Mouse (Mus musculus): ENCODE data around the gene Prkar1b.

The Prkar1b gene

DNA sequence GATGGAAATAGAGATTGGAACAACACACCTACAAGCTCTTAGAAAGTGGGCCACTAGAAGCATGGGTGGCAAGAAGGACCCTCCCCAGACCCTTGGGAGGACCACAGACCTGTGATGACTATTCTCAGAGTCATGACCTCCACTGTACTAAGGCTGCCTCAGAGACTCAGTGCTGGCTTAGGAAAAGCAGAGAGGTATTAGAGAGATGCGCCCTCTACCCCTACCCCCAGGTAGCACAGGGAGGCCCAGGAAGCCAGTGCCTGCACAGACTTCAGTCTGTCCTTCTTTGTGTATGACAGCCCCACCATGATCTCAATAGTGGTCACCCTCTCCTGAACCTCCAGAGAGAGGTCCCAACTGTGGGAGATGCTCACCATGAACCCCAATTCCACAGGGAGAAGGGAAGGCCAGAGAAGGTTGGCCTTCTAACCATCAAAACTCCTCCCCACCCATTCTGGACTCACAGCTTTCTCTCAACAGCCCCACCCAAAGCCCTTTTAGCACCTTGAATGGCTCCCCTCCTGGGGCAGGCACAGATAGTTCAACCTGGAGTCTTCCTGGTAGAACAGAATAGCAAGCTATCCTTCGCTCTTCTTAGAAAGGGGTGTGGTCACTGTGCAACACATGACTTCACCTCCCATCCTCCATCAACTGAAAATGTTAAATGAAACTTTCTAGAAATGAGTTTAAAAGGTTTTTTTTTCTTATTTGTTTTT, 39.5 kb downstream of the Prkar1b start:
- DNase-seq (ENCODE audit: low spot score), result no peak

DNA sequence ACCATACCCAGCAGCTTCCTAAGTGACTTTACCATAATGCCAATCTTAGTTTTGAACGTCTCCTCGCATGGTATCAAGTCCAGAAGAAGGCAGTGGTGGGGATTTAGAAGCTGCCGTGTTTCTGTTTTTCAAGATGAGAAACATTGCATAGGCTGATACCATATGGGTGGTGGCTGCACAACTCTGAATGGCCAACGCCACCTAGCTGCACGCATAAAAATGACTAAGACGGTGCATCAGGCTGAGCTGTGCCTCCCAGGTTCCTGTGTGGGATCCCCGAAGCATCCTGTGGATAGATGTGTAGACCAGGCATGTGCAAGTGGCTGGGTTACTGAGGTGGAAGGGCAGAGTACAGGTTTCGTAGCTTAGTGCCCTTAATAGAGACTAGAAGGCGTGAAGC, 42.0 kb downstream of the Prkar1b start:
- DNase-seq (ENCODE audit: low spot score), result no peak

- no peak for DNase-seq (ENCODE audit: low spot score)
These were observed 48.0 kb downstream of the Prkar1b start for GRCm38 (mm10) chr5:139101783-139102182.

GRCm38 (mm10) chr5:139098991-139099972, 50.5 kb downstream of the Prkar1b start:
- no peak for DNase-seq (ENCODE audit: low spot score)

DNA sequence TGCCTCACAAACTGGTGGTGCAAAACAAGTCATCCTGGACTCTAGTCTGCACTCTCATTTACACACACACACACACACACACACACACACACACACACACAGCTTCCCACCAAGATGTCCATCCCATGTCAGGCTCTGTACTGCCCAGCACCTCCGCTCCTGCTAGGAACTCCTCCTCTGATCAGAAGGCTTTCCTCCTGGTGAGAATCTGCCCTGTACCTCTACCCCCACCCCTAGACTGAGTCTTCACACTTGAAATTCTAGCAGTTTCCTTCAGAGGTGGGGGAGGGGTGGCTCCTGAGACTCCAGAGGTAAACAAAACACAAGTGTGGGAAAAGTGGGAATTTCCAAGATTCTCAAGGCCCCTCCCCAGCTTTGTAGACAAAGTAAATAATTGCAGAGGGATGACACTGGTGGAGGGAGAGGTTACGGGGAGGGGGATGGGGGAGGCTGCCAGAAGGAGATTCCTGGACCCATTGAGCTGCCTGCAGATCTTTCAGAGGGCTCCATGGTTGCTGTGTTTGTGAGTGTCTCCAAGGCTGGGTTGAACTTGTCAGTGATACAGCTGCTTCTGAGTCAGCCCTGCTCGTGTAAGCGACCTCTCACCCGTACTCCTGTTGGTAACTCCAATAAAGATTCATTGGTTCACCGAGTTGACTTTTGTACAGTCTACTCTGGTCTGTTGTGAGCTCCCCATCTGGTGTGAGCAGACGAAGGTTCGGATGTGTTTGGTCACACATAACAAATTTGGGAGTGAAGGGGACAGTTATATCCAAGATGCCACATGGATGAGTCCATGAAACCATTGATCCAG, 54.3 kb downstream of the Prkar1b start:
- DNase-seq (ENCODE audit: low spot score), result no peak

DNA sequence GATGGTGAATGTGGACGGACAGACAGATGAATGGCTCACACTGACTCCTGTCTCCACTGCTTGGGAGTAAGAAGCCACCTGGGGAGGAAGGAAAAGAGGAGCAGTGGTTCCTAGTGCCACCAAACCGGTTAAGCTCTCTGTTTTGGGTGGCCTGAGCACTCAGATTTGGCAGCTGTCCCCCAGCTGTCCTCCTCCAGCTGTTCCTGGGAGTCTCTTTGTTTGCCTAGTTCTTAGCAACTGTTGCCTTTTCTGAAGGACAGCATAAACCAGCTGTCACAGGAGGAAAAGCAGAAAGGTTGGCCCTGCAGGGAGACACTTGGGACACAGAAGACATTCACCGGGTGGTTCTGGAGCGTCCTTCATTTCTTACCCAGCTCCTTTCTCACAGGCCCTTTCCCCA, 56.3 kb downstream of the Prkar1b start:
- no peak for DNase-seq (ENCODE audit: low spot score)

DNA sequence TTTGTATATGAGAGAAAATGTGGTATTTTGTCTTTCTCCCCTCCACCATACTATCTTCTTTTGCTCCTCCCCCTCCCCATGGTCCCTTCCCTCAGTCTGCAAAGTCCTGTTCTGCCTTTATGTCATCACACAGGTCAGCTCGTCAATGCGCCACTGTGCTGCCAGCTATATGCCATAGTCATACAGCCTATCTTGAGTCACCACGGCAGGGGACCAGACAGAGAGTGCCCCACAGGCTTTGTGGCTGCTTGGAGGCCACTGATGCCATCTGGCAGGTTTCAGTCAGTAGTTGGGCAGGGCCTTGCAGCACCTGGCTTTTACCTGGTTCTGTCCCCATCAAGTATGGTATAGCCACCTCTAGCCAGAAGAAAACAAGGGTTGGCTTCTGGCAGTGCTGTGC, 58.1 kb downstream of the Prkar1b start:
- no peak for DNase-seq (ENCODE audit: low spot score)

GRCm38 (mm10) chr5:139090162-139090561, 59.6 kb downstream of the Prkar1b start:
- no peak for DNase-seq (ENCODE audit: low spot score)

GRCm38 (mm10) chr5:139088173-139088572, 61.6 kb downstream of the Prkar1b start:
- DNase-seq (ENCODE audit: low spot score), result no peak

- peak; percentile 48 for DNase-seq (ENCODE audit: low spot score)
These were observed 64.8 kb downstream of the Prkar1b start for GRCm38 (mm10) chr5:139084831-139085519.

DNA sequence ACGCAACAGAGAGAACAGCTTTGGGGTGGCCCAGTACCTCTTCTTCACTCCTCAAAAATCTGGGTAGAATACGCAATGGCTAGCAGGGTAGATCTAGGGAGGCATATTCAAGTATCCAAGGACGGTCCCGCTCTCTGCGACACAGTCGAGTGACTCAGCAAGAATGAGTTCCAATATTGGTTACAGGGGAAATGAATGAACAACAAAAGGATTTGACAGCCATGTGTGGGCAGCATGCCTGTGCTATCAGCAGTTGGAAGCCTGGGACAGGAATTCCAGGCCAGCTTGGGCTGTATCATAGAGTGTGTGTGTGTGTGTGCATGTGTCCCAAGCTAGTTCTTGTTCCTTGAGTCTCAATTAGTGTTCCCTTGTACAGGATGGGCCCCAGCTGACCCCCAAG, 65.5 kb downstream of the Prkar1b start:
- no peak for DNase-seq (ENCODE audit: low spot score)

- DNase-seq (ENCODE audit: low spot score), result no peak
These were observed 66.0 kb downstream of the Prkar1b start for GRCm38 (mm10) chr5:139083841-139084240.

GRCm38 (mm10) chr5:139081370-139081769, 68.4 kb downstream of the Prkar1b start:
- no peak for DNase-seq (ENCODE audit: low spot score)

DNA sequence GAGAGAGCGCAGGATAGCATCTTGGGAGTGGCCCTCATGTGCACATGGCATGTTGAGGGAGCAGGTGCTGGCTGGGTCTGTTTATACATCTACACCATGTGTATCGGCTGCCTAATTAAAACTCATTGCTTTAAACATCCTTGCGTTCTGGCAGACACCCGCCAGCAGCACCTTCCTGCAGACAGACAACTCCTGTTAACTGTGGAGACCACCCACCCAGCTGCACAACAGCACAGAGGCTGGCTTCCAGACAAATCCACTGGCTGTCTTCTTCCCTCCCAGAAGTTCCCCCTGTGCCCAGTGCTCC, 71.7 kb downstream of the Prkar1b start:
- no peak for DNase-seq (ENCODE audit: low spot score)

- no peak for DNase-seq (ENCODE audit: low spot score)
These were observed 72.3 kb downstream of the Prkar1b start for GRCm38 (mm10) chr5:139077311-139078155.

- no peak for DNase-seq (ENCODE audit: low spot score)
These were observed 73.4 kb downstream of the Prkar1b start for GRCm38 (mm10) chr5:139076450-139076849.

DNA sequence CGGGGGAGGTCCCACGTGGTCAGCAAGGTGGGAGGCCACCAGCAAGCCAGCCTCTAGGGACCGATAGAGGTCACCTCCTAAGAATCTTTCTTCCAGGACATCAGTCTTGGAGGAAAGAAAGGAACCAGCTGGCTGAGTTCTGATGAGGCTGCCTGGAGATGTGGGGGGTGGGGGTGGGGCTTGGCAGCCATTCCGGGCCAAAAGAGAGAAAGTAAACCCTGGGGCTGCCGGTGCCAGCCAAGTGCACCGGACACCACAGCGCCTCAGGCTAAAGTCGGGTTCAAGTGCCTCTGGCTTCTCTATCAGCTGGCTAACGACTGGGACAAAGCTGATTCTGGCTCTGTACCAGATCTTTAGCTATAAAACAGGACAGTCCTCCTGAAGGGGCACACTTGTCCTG, 74.0 kb downstream of the Prkar1b start:
- no peak for DNase-seq (ENCODE audit: low spot score)

GRCm38 (mm10) chr5:139075125-139075524, 74.7 kb downstream of the Prkar1b start:
- DNase-seq (ENCODE audit: low spot score), result peak; percentile 74

DNA sequence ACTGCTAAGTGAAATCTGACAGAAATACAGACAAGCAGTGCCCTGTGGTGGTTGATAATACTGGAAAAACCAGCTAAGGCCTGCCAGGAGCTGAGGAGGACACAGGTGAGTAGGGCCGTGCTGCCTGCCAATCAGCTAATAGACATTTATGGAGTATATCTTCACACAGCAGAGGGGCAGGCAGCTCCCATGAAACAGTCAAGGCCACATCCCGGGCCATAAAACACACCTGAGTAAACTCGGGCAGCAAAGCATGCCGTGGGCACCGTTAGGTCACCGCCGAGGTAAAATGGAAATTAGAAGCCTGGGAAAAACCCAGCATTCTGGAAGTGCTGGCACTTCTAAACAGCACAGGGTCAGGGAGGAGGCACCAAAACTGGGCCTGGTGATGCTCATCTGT, 75.8 kb downstream of the Prkar1b start:
- no peak for DNase-seq (ENCODE audit: low spot score)

DNA sequence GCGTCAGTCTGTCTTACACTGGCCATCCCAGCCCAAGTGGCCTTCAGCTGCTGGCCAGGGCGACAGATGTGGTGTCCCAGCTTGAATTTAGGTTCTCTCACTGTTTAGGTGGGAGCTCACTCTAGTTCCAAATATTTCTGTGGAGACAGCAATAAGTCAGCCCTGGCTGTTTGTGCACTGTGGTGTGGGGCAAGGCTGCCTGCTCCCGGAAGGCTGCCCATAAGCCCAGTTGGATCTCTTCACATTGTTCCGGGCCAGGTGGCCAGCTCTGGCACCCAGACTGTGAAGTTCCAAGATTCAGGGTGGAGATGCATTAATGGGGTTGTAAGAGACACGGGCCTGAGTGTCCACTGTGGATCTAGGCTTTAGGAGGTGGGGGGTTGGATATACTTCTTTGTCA, 76.9 kb downstream of the Prkar1b start:
- DNase-seq (ENCODE audit: low spot score), result no peak

Data from lung, postnatal 25 days (tissue).